Comparison of ENCODE assay signal across 22 mouse cellular contexts in genomic region chr4:125246171-125246570, GRCm38 (mm10).
DNase-seq lines count a peak whose midpoint lies in the region; ATAC-seq and TF ChIP-seq lines count a peak whose summit lies in the region.
"Had no signal": no experiment of that assay in that cellular context is flagged by ENCODE, and none has a peak within 500 bp of the region (broad histone marks: within the 10 kb centered on the region; RNA-seq: fewer than 3 reads in every experiment).

No protein-coding gene starts in this region.

- no peaks in the 10 kb centered on the region for H3K9me3 ChIP-seq in stomach, embryonic 16.5 days (replicated peaks; ENCODE audit: control insufficient read depth, low read length)
- H3K9me3 ChIP-seq in stomach, postnatal 0 days (ENCODE audit: control insufficient read depth, low read length): no peaks in the 10 kb centered on the region
- H3K9me3 ChIP-seq in hindbrain, embryonic 14.5 days (ENCODE audit: control insufficient read depth, low read length): no peaks in the 10 kb centered on the region
- H3K9me3 ChIP-seq: hindbrain, embryonic 15.5 days; liver, embryonic 12.5 days; lung, embryonic 15.5 days; neural tube, embryonic 12.5 days had no signal

- TF ChIP-seq EP300 in stomach, postnatal 0 days (optimal IDR thresholded peaks at IDR 0.05): no peak

- 0 out of 2 replicates have a peak, but pooled peaks have one; percentile 10 for ATAC-seq in stomach, embryonic 16.5 days (ENCODE audit: insufficient read depth, low FRiP score)
- no peak for ATAC-seq in stomach, postnatal 0 days (ENCODE audit: low FRiP score, low TSS enrichment)
- no peak for ATAC-seq in hindbrain, embryonic 14.5 days (ENCODE audit: low FRiP score)
- ATAC-seq: forebrain, embryonic 14.5 days; intestine, embryonic 16.5 days; liver, embryonic 12.5 days; midbrain, embryonic 16.5 days had no signal

- peak; percentile 44 for DNase-seq in adrenal gland, postnatal 14 days
- no peak for DNase-seq in adrenal gland, adult 8-10 months
- no peak for DNase-seq in stomach, postnatal 0 days (ENCODE audit: low spot score)
- peak; percentile 27 for DNase-seq in forelimb bud, embryonic 11.5 days (ENCODE audit: low read depth, low spot score)
- DNase-seq in hindbrain, embryonic 14.5 days (ENCODE audit: low spot score): no peak
- DNase-seq in cerebellum, adult 11-12 months: no peak
- DNase-seq in cerebellum, postnatal 25 days: no peak
- DNase-seq: cerebellum, adult 2 months; heart, postnatal 14 days; kidney, postnatal 25 days; spleen, adult 18-20 months; thymus, postnatal 14 days had no signal

- 15% methylated on average over 5 of the region's 5 CpGs for WGBS in stomach, embryonic 16.5 days
- WGBS in stomach, postnatal 0 days: 5% methylated on average over 5 of the region's 5 CpGs
- 18% methylated on average over 5 of the region's 5 CpGs for WGBS in hindbrain, embryonic 14.5 days

- TF ChIP-seq CTCF in stomach, postnatal 0 days (IDR thresholded peaks at IDR 0.05; ENCODE audit: low read depth): no peak

- H3K4me3 ChIP-seq in stomach, embryonic 16.5 days (replicated peaks; ENCODE audit: low read length): no peak overlapping the region
- H3K4me3 ChIP-seq in stomach, postnatal 0 days (ENCODE audit: low read depth, low read length): no peak overlapping the region
- H3K4me3 ChIP-seq in hindbrain, embryonic 14.5 days (replicated peaks; ENCODE audit: low read length): no peak overlapping the region
- H3K4me3 ChIP-seq: erythroblast, embryonic 14.5 days; hindbrain, embryonic 15.5 days; liver, embryonic 12.5 days; lung, embryonic 15.5 days; neural tube, embryonic 12.5 days had no signal

- no peaks in the 10 kb centered on the region for H3K27me3 ChIP-seq in stomach, embryonic 16.5 days (ENCODE audit: control insufficient read depth, insufficient read depth, low read length)
- H3K27me3 ChIP-seq in stomach, postnatal 0 days (ENCODE audit: control insufficient read depth, insufficient read depth, low read length): no peaks in the 10 kb centered on the region
- no peaks in the 10 kb centered on the region for H3K27me3 ChIP-seq in hindbrain, embryonic 14.5 days (ENCODE audit: control insufficient read depth, insufficient read depth, low read length)
- H3K27me3 ChIP-seq: hindbrain, embryonic 15.5 days; lung, embryonic 15.5 days; neural tube, embryonic 12.5 days had no signal

- H3K4me1 ChIP-seq in stomach, embryonic 16.5 days (ENCODE audit: control insufficient read depth, insufficient read depth, low read length): no peaks in the 10 kb centered on the region
- no peaks in the 10 kb centered on the region for H3K4me1 ChIP-seq in stomach, postnatal 0 days (replicated peaks; ENCODE audit: control insufficient read depth, insufficient read depth)
- no peaks in the 10 kb centered on the region for H3K4me1 ChIP-seq in hindbrain, embryonic 14.5 days (replicated peaks; ENCODE audit: control insufficient read depth, insufficient read depth, low read length)
- H3K4me1 ChIP-seq: liver, embryonic 12.5 days; lung, embryonic 15.5 days; neural tube, embryonic 12.5 days had no signal

- no peak overlapping the region for H3K27ac ChIP-seq in stomach, embryonic 16.5 days (ENCODE audit: low read length)
- H3K27ac ChIP-seq in stomach, postnatal 0 days (replicated peaks): no peak overlapping the region
- no peak overlapping the region for H3K27ac ChIP-seq in hindbrain, embryonic 14.5 days
- H3K27ac ChIP-seq: hindbrain, embryonic 15.5 days; liver, embryonic 12.5 days; lung, embryonic 15.5 days; neural tube, embryonic 12.5 days had no signal

- no peak overlapping the region for H3K9ac ChIP-seq in stomach, embryonic 16.5 days (ENCODE audit: low read length)
- H3K9ac ChIP-seq in stomach, postnatal 0 days (ENCODE audit: low read length): no peak overlapping the region
- H3K9ac ChIP-seq in hindbrain, embryonic 14.5 days: no peak overlapping the region
- H3K9ac ChIP-seq: hindbrain, embryonic 15.5 days; liver, embryonic 12.5 days; lung, embryonic 15.5 days; neural tube, embryonic 12.5 days had no signal

- H3K36me3 ChIP-seq in stomach, embryonic 16.5 days (ENCODE audit: control insufficient read depth, insufficient read depth, low read length): no peaks in the 10 kb centered on the region
- H3K36me3 ChIP-seq in stomach, postnatal 0 days (ENCODE audit: control insufficient read depth, insufficient read depth, low read length): no peaks in the 10 kb centered on the region
- H3K36me3 ChIP-seq in hindbrain, embryonic 14.5 days (replicated peaks; ENCODE audit: control insufficient read depth, insufficient read depth): no peaks in the 10 kb centered on the region
- H3K36me3 ChIP-seq: hindbrain, embryonic 15.5 days; liver, embryonic 12.5 days; lung, embryonic 15.5 days; neural tube, embryonic 12.5 days had no signal

- H3K4me2 ChIP-seq in stomach, embryonic 16.5 days (ENCODE audit: low read depth, low read length): no peak overlapping the region
- H3K4me2 ChIP-seq in stomach, postnatal 0 days (replicated peaks; ENCODE audit: low read depth): no peak overlapping the region
- no peak overlapping the region for H3K4me2 ChIP-seq in hindbrain, embryonic 14.5 days (replicated peaks)
- H3K4me2 ChIP-seq: heart, embryonic 11.5 days; hindbrain, embryonic 15.5 days; liver, embryonic 12.5 days; lung, embryonic 15.5 days; neural tube, embryonic 12.5 days had no signal

Comparison
In these comparisons a context has a peak if more than half of its experiments do, and no peak if none do; other contexts are left out.
1. DNase-seq: peak in adrenal gland, postnatal 14 days (single experiment) and forelimb bud, embryonic 11.5 days (single experiment); none in adrenal gland, adult 8-10 months (single experiment), stomach, postnatal 0 days (single experiment), hindbrain, embryonic 14.5 days (single experiment), cerebellum, adult 11-12 months (single experiment) and cerebellum, postnatal 25 days (0 of 2).